Mouse (Mus musculus) layer of hippocampus, adult 8-10 months (tissue): ENCODE results near the gene Gm10378. TPM values are rescaled to one million over a fixed set of nuclear protein-coding genes. Genes with fewer than 3 reads are reported as not detected.
"Not testable (repeated sequence)": the region's sequence is repeated elsewhere in the genome, so short reads cannot be mapped to it uniquely, and the experiment has no call there.

Experiments used
- DNase-seq, 2 experiments: peaks; one replicate each; pipeline ENCODE4 v3.0.0; 2022; ENCODE audit warnings: low spot score in 2 of 2
- microRNA-seq, 2 experiments: library from miRNA; unstranded; fragments of <30 nt; microRNA quantifications; one replicate each; pipeline ENCODE4 v1.2.0; 2022
- total RNA-seq, 4 experiments: library from RNA; stranded (reverse); gene quantifications; 2 replicates each; pipeline ENCODE4 v1.2.4; 2022

Gm10378 gene
- not detected for total RNA-seq

- DNase-seq = not testable (repeated sequence)
Observed at GRCm38 (mm10) chr14:42655638-42656037, at the start of gene Gm10378. Gene Gm10378, plus strand, starts transcription at chr14:42655938.

- DNase-seq = not testable (repeated sequence)
Observed at GRCm38 (mm10) chr14:42641817-42642216, 13.9 kb upstream of the Gm10378 start, which contains the start of gene Gm3633. Gene Gm3633, minus strand, starts transcription at chr14:42641917.

Small RNA genes lying within 50 kb of the gene (microRNA-seq; reads per million reads assigned to microRNA genes)
- 0 reads per million in 2 experiments for gene Gm23620
- 0 reads per million in 2 experiments for gene Gm25228

Other genes starting within 250 kb of the Gm10378 start
- gene Gm8005, start 216.3 kb upstream of the Gm10378 start, total RNA-seq = not detected
- gene Gm8011, start 192.1 kb upstream of the Gm10378 start, total RNA-seq = not detected
- gene Gm8020, start 153.6 kb upstream of the Gm10378 start, total RNA-seq = not detected
- gene Gm8024, start 131.7 kb upstream of the Gm10378 start, total RNA-seq = not detected
- gene Gm17124, start 56.1 kb upstream of the Gm10378 start, total RNA-seq = not detected
- gene Gm3633, start 14.0 kb upstream of the Gm10378 start, total RNA-seq = not detected
- gene Gm3015, start 112.9 kb downstream of the Gm10378 start, total RNA-seq = not detected
- not detected for gene Gm10377, start 142.0 kb downstream of the Gm10378 start, total RNA-seq
- not detected for gene Gm21977, start 197.5 kb downstream of the Gm10378 start, total RNA-seq